Mouse (Mus musculus) forebrain, embryonic 14.5 days (tissue): Measurements from ENCODE around the gene Srxn1. TPM values are rescaled to one million over a fixed set of nuclear protein-coding genes. Genes with fewer than 3 reads are reported as not detected.

Experiments
- ATAC-seq: fragments of 200-750 bp; cut with Nextera tagmentation; 2 replicates; pipeline ENCODE4 v1.8.0; 2017; ENCODE audit warnings: mild to moderate bottlenecking, moderate library complexity
- DNase-seq: peaks from one replicate; pipeline ENCODE4 v3.0.0-alpha.2; 2015; ENCODE audit warnings: low spot score
- H3K27ac ChIP-seq: fragments of 300-500 bp; sonication (generic); 2 replicates; pipeline ENCODE4 v1.5.1; 2014; ENCODE audit warnings: low read depth, mild to moderate bottlenecking, control low read depth, low read length, moderate library complexity
- H3K27me3 ChIP-seq: fragments of 300-500 bp; sonication (generic); replicated peaks from 2 replicates; pipeline ENCODE4 v1.6.1; 2014; ENCODE audit warnings: low read length, control low read depth, mixed read lengths; ENCODE audit not compliant: control insufficient read depth, insufficient read depth
- H3K36me3 ChIP-seq: fragments of 300-500 bp; sonication (generic); 2 replicates; pipeline ENCODE4 v1.6.1; 2014; ENCODE audit warnings: low read length, control low read depth; ENCODE audit not compliant: control insufficient read depth, insufficient read depth
- H3K4me1 ChIP-seq: fragments of 300-500 bp; sonication (generic); 2 replicates; pipeline ENCODE4 v1.6.1; 2014; ENCODE audit warnings: antibody characterized with exemption, low read length, control low read depth; ENCODE audit not compliant: control insufficient read depth, insufficient read depth
- H3K4me2 ChIP-seq: fragments of 300-500 bp; sonication (generic); 2 replicates; pipeline ENCODE4 v1.6.1; 2014; ENCODE audit warnings: mild to moderate bottlenecking, control low read depth, low read length
- H3K4me3 ChIP-seq: fragments of 300-500 bp; sonication (generic); 2 replicates; pipeline ENCODE4 v1.5.1; 2014; ENCODE audit warnings: low read depth, low read length, control low read depth
- H3K9ac ChIP-seq: fragments of 300-500 bp; sonication (generic); 2 replicates; pipeline ENCODE4 v1.6.1; 2014; ENCODE audit warnings: mild to moderate bottlenecking, low read length, control low read depth, moderate library complexity
- H3K9me3 ChIP-seq: fragments of 300-500 bp; sonication (generic); replicated peaks from 2 replicates; pipeline ENCODE4 v1.6.1; 2016; ENCODE audit warnings: low read length, control low read depth, mixed read lengths; ENCODE audit not compliant: control insufficient read depth
- WGBS: fragments of 180-500 bp; shearing (Covaris S2); extraction: QIAGEN DNeasy Blood & Tissue Kit; methylation state at CpG from one replicate; pipeline ENCODE4 v1.1.7; 2014; 5-methylcytosine and 5-hydroxymethylcytosine counted together
- polyA plus RNA-seq: library from polyadenylated mRNA; unstranded; fragments of >200 nt; fragmentation: Nextera tagmentation; extraction: Ambion mirVana; gene quantifications from 2 replicates; pipeline ENCODE4 v1.2.1, GENCODE M21; 2014

The Srxn1 gene
- polyA plus RNA-seq, 1 experiment from 2014 or later = 12.0 TPM

- no peak overlapping the region for H3K27ac ChIP-seq
- peaks cover 13% of the 10 kb centered on the region for H3K4me1 ChIP-seq
- H3K27me3 ChIP-seq = no peaks in the 10 kb centered on the region
- 51% methylated on average over 9 of the region's 9 CpGs for WGBS
- no peaks in the 10 kb centered on the region for H3K9me3 ChIP-seq
- H3K4me2 ChIP-seq = no peak overlapping the region
- H3K36me3 ChIP-seq = no peaks in the 10 kb centered on the region
- H3K9ac ChIP-seq = no peak overlapping the region
- DNase-seq (no peak), ATAC-seq (no peak)
- H3K4me3 ChIP-seq = no peak overlapping the region
Observed at GRCm38 (mm10) chr2:152075294-152075889, 29.9 kb upstream of the Srxn1 start.

GRCm38 (mm10) chr2:152077337-152077736 lies 28.0 kb upstream of the Srxn1 start:
- H3K4me3 ChIP-seq = no peak overlapping the region
- H3K4me1 ChIP-seq = peaks cover 13% of the 10 kb centered on the region
- no peaks in the 10 kb centered on the region for H3K27me3 ChIP-seq
- H3K27ac ChIP-seq = no peak overlapping the region
- DNase-seq (no peak), ATAC-seq (no peak)
- H3K9ac ChIP-seq = no peak overlapping the region
- H3K36me3 ChIP-seq = no peaks in the 10 kb centered on the region
- no peak overlapping the region for H3K4me2 ChIP-seq
- 73% methylated on average over 3 of the region's 3 CpGs for WGBS
- H3K9me3 ChIP-seq = no peaks in the 10 kb centered on the region

GRCm38 (mm10) chr2:152080685-152081541 lies 24.4 kb upstream of the Srxn1 start, which contains the start of gene Scrt2:
Gene Scrt2, plus strand, starts transcription at chr2:152081529.
- DNase-seq (peak; percentile 92), ATAC-seq (peak; percentile 79)
- Histone ChIP-seq H3K27me3 (no peaks in the 10 kb centered on the region), H3K4me3 (peak within 1 kb of the TSS; percentile 92), H3K9me3 (no peaks in the 10 kb centered on the region), H3K27ac (peak within 1 kb of the TSS; percentile 97), H3K9ac (peak within 1 kb of the TSS; percentile 99), H3K36me3 (no peaks in the 10 kb centered on the region; the same call in 1 of the 2 replicates), H3K4me2 (peak within 1 kb of the TSS; percentile 83), H3K4me1 (peaks cover 21% of the 10 kb centered on the region)
- under 1% methylated on average over 24 of the region's 24 CpGs for WGBS

- under 1% methylated on average over 76 of the region's 81 CpGs for WGBS
Observed at GRCm38 (mm10) chr2:152081641-152082448, 23.5 kb upstream of the Srxn1 start.

GRCm38 (mm10) chr2:152082456-152083285 lies 22.6 kb upstream of the Srxn1 start:
- Histone ChIP-seq H3K9me3 (no peaks in the 10 kb centered on the region), H3K27ac (peak overlapping the region; percentile 97), H3K4me1 (peaks cover 30% of the 10 kb centered on the region), H3K4me3 (peak overlapping the region; percentile 92), H3K9ac (peak overlapping the region; percentile 99), H3K27me3 (no peaks in the 10 kb centered on the region), H3K4me2 (peak overlapping the region; percentile 83), H3K36me3 (peaks cover 14% of the 10 kb centered on the region; the same call in 1 of the 2 replicates)
- 23% methylated on average over 7 of the region's 7 CpGs for whole genome bisulfite sequencing
- ATAC-seq (peak; percentile 16), DNase-seq (peak; percentile 68)

More at GRCm38 (mm10) chr2:152081641-152082448, 23.5 kb upstream of the Srxn1 start:
- Histone ChIP-seq H3K36me3 (peaks cover 8% of the 10 kb centered on the region; the same call in 1 of the 2 replicates), H3K4me3 (peak overlapping the region; percentile 92), H3K9ac (peak overlapping the region; percentile 99), H3K4me2 (peak overlapping the region; percentile 83), H3K9me3 (no peaks in the 10 kb centered on the region), H3K27me3 (no peaks in the 10 kb centered on the region), H3K27ac (peak overlapping the region; percentile 97), H3K4me1 (peaks cover 25% of the 10 kb centered on the region)
- DNase-seq (peak; percentile 81), ATAC-seq (peak; percentile 69)

GRCm38 (mm10) chr2:152083411-152083810 lies 21.9 kb upstream of the Srxn1 start:
- Histone ChIP-seq H3K4me3 (peak overlapping the region; percentile 92), H3K4me1 (peaks cover 30% of the 10 kb centered on the region), H3K9ac (peak overlapping the region; percentile 99), H3K27ac (peak overlapping the region; percentile 97; the same call in 1 of the 2 replicates), H3K27me3 (no peaks in the 10 kb centered on the region), H3K9me3 (no peaks in the 10 kb centered on the region), H3K36me3 (peaks cover 20% of the 10 kb centered on the region; the same call in 1 of the 2 replicates), H3K4me2 (peak overlapping the region; percentile 83)
- 75% methylated on average over 4 of the region's 4 CpGs for WGBS
- DNase-seq (no peak), ATAC-seq (no peak)

GRCm38 (mm10) chr2:152084298-152084697 lies 21.0 kb upstream of the Srxn1 start:
- Histone ChIP-seq H3K4me3 (peak overlapping the region; percentile 92), H3K27me3 (no peaks in the 10 kb centered on the region), H3K9ac (peak overlapping the region; percentile 99), H3K36me3 (peaks cover 28% of the 10 kb centered on the region; the same call in 1 of the 2 replicates), H3K4me2 (peak overlapping the region; percentile 83), H3K4me1 (peaks cover 23% of the 10 kb centered on the region), H3K9me3 (no peaks in the 10 kb centered on the region), H3K27ac (peak overlapping the region; percentile 22; the same call in 1 of the 2 replicates)
- ATAC-seq = no peak
- DNase-seq = no peak
- WGBS = 35% methylated on average over 6 of the region's 6 CpGs

- Histone ChIP-seq H3K4me3 (peak overlapping the region; percentile 92), H3K4me2 (peak overlapping the region; percentile 83), H3K4me1 (peaks cover 17% of the 10 kb centered on the region), H3K9ac (peak overlapping the region; percentile 14; the same call in 1 of the 2 replicates), H3K27ac (no peak overlapping the region), H3K27me3 (no peaks in the 10 kb centered on the region), H3K36me3 (peaks cover 36% of the 10 kb centered on the region; the same call in 1 of the 2 replicates), H3K9me3 (no peaks in the 10 kb centered on the region)
- DNase-seq (no peak), ATAC-seq (no peak)
- 85% methylated on average over 6 of the region's 6 CpGs for WGBS
Observed at GRCm38 (mm10) chr2:152085414-152085813, 19.9 kb upstream of the Srxn1 start.
